Mouse (Mus musculus): ENCODE results near the gene Bsn. TPM values are rescaled to one million over a fixed set of nuclear protein-coding genes. Genes with fewer than 3 reads are reported as not detected.
A peak's percentile ranks its signal among the peaks of the same experiment; 100 is the strongest.

Bsn gene
- polyA plus RNA-seq, 1 experiment from 2014 or later: 1.2 TPM

DNA sequence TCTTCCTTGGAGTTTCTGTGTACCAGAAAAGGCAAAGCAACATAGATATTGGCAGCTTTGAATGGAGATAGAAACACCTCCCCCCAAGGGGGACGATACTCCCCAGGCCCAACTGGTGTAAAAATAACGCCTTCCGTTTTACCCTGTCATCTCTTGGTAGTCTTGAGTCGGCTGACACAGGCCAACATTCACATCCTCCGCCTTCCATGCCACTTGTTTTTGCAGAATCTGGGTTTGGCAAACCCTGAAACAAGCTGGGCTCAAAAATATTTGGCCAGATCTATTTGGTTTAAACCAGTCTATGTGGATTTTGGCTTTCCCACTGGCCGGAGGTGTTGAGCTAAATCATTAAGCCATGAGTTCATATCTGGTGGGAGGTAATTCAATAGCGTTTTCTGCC lies 1.2 kb downstream of the Bsn start:
- H3K9me3 ChIP-seq: no peaks in the 10 kb centered on the region
- peak overlapping the region; percentile 71; the same call in 1 of the 2 replicates for H3K4me3 ChIP-seq

DNA sequence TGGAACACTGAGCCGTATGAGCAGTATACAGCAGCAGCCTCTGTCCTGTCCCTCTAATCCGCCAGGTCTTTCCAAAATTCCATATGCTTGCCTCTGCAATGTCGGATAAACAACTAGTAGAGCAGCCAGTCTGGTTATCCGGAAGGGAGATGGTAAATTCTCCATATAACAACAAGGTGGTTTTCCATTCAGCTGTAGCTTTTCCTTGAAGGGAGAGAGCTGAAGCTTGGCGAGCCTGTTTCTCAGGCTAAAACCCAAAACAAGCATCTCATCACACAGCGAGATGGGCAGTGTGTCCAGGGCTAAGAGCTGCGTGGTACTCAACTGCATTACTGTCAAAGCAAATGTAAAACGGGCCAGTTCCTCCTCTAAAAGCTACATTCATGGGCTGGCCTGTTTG lies 1.7 kb downstream of the Bsn start:
- Histone ChIP-seq H3K36me3 (replicated peaks) (no peaks in the 10 kb centered on the region), H3K9me3 (no peaks in the 10 kb centered on the region), H3K27me3 (ENCODE audit: poor library complexity, severe bottlenecking) (peaks cover 47% of the 10 kb centered on the region), H3K4me3 (no peak overlapping the region), H3K27ac (no peak overlapping the region), H3K4me1 (peaks cover 16% of the 10 kb centered on the region)
- DNase-seq (ENCODE audit: extremely low spot score, low spot score): no peak
- 81% methylated on average over 8 of the region's 8 CpGs for WGBS

More for the DNA sequence above, 1.2 kb downstream of the Bsn start:
- peaks cover 14% of the 10 kb centered on the region for H3K4me1 ChIP-seq
- H3K27me3 ChIP-seq (ENCODE audit: poor library complexity, severe bottlenecking): peaks cover 47% of the 10 kb centered on the region
- H3K36me3 ChIP-seq (replicated peaks): no peaks in the 10 kb centered on the region
- 91% methylated on average over 7 of the region's 7 CpGs for WGBS
- DNase-seq (ENCODE audit: extremely low spot score, low spot score): no peak
- H3K27ac ChIP-seq: no peak overlapping the region

DNA sequence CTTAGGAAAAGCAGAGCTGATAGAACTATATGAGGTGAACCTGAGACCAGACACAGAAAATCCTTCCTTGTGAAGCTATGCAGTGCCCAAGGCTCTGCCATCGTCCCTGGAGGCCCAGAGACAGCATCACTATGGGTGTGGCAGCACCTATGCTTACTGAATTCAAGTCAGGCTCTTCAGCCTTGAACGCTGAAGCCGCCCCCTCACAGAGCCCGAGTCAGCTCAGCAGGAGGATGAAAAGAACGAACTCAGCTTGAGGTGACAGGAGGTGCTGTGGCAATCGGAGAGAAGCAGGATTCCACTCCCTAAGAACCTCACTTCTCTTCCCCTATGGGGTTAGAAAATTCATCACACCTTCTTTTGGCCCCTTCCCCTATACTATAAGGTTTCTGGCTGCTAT lies 2.6 kb downstream of the Bsn start:
- Histone ChIP-seq H3K27me3 (ENCODE audit: poor library complexity, severe bottlenecking) (peaks cover 47% of the 10 kb centered on the region), H3K9me3 (no peaks in the 10 kb centered on the region), H3K4me3 (no peak overlapping the region), H3K36me3 (replicated peaks) (no peaks in the 10 kb centered on the region), H3K27ac (no peak overlapping the region), H3K4me1 (peaks cover 19% of the 10 kb centered on the region)
- no peak for DNase-seq (ENCODE audit: extremely low spot score, low spot score)
- 44% methylated on average over 6 of the region's 6 CpGs for WGBS

DNA sequence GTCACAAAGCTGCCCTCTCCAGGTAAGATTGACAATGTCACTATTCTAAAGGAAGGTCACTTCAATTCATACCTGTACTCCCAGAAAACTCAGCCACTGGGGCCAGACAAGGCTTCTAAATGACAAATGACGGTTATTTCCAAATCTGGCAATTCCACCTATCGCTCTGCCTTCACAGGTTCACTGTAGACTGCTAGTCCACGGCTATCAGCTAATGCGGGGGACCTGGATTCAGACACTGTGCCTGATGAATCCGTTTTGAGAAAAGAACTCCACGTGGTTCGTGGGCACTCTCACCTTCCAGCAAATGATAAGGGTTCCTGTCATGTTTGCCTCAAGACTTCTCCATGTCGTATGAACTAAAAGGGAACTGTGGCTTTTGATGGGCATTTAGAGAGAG lies 4.4 kb downstream of the Bsn start:
- H3K27ac ChIP-seq: no peak overlapping the region
- 87% methylated on average over 8 of the region's 8 CpGs for WGBS

DNA sequence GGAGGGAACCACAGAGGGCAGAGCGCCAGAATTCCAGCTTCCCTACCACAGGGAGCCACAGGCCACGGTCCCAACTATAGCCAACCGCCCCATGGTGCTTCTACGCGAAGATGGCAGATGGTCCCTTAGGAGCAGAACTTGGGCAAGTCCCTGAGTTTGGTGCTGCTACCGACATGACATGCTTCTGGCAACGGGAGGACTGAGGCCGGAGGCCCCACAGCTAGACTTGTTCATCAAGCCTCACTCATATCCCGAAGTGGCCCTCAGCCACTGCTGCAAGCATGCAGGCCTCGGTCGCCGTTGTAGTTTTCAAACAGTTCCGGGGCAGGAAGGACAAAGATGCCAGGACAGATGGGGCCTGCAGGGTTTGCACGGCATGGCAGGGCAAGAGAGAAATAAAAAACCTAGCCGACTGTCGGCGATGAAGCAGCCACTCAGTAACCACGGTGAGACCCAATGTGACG lies 6.6 kb downstream of the Bsn start:
- WGBS: 92% methylated on average over 19 of the region's 19 CpGs
- no peak for DNase-seq (ENCODE audit: extremely low spot score, low spot score)
- Histone ChIP-seq H3K4me1 (0 out of 2 replicates have a peak, but pooled peaks cover 4% of the 10 kb centered on the region), H3K27me3 (ENCODE audit: poor library complexity, severe bottlenecking) (peaks cover 16% of the 10 kb centered on the region), H3K4me3 (no peak overlapping the region), H3K27ac (no peak overlapping the region), H3K36me3 (replicated peaks) (no peaks in the 10 kb centered on the region), H3K9me3 (no peaks in the 10 kb centered on the region)

More for the DNA sequence above, 4.4 kb downstream of the Bsn start:
- peaks cover 37% of the 10 kb centered on the region for H3K27me3 ChIP-seq (ENCODE audit: poor library complexity, severe bottlenecking)
- H3K4me1 ChIP-seq: peaks cover 19% of the 10 kb centered on the region
- no peaks in the 10 kb centered on the region for H3K36me3 ChIP-seq (replicated peaks)
- H3K4me3 ChIP-seq: no peak overlapping the region
- H3K9me3 ChIP-seq: no peaks in the 10 kb centered on the region
- no peak for DNase-seq (ENCODE audit: extremely low spot score, low spot score)

DNA sequence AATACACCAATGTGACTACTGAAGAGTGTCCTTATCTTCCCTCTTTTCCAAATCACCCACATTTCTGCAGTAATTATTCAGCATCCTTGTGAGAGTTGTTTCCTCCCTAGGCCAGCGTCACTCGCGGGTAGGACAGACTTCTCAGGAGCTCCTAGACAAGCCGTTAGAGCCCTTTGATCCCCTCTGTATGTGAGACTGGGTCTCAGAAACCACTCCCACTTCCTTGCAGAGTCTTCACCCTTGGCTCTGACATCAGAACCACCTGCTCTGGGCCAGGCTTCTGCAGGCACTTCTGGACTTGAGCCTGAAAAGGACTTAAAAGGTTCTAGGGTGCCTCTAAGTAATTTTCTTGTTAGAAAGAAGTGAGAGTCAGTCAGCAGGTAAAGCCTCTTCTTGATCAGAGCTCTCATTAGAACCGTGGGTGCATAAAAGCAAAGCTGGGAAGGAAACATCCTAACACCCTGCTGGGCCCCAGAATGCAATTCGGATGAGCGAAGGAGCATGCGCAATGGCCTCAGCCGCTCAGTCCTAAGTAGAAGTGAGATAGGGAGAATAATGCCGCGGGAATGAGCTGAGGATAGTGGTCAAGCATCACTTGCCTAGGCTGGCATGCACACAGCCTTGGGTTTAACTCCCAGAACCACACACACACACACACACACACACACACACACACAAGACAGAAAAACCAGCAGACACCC lies 7.2 kb downstream of the Bsn start:
- no peak for DNase-seq (ENCODE audit: extremely low spot score, low spot score)
- no peak overlapping the region for H3K27ac ChIP-seq
- H3K27me3 ChIP-seq (ENCODE audit: poor library complexity, severe bottlenecking): peaks cover 9% of the 10 kb centered on the region
- no peak overlapping the region for H3K4me3 ChIP-seq
- 78% methylated on average over 11 of the region's 11 CpGs for WGBS
- no peaks in the 10 kb centered on the region for H3K9me3 ChIP-seq
- no peaks in the 10 kb centered on the region for H3K36me3 ChIP-seq (replicated peaks)
- H3K4me1 ChIP-seq: 0 out of 2 replicates have a peak, but pooled peaks cover 4% of the 10 kb centered on the region

DNA sequence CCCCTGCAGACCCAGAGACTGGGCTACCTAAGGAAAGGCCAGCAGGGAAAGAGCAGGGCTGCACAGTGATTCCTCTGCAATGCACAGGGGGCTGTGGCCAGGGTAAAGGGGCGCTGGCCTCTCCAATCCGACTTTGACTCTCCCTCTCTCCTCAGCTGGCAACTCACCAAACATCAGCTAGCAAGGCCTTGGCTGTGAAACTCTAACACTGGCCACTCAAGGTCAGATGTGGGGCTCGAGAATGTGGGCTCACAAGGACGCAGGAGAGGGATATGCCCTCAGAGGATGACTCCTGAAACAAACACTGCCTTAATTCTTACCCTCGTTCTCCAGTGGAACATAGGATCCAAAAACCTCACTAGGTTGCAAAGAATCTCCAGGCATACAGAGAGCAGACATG lies 11.8 kb downstream of the Bsn start:
- Histone ChIP-seq H3K27me3 (ENCODE audit: poor library complexity, severe bottlenecking) (no peaks in the 10 kb centered on the region), H3K27ac (no peak overlapping the region), H3K4me1 (0 out of 2 replicates have a peak, but pooled peaks cover 1% of the 10 kb centered on the region), H3K36me3 (replicated peaks) (no peaks in the 10 kb centered on the region), H3K9me3 (peaks cover 4% of the 10 kb centered on the region; the same call in 1 of the 2 replicates), H3K4me3 (no peak overlapping the region)
- 75% methylated on average over 5 of the region's 5 CpGs for WGBS
- no peak for DNase-seq (ENCODE audit: extremely low spot score, low spot score)

DNA sequence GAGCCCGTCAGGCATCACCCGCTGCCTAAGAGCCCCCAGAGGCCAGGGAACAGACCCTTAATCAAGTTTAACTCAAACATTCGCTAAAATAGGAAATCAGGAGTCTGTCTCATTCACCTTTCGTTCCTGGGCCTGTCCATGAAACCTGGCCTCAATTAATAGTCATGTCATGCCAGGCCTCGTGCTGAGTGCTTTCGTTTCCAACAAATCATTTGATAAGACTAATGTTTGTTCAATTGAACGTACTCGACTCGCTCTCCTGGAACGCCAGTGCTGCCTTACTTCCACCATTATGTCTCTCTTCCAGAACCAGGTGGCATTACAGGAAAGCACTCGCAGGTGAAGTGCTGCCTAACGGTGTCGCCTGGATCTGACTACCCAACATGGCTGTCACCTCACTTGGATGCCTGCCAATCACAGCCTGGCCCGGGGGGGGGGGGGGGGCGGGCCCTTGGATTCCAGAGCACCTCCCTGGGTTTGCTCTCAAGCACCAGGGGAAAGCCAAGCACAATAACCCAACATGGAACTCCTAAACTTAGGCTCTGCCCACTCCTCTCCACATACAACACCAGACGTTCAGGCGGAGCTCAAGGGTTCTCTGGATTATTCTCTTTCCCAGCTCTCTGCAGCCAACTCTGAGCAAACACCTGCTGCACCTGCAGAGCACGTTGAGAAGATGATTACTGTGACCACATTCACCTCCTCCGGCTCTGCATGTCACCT lies 14.9 kb downstream of the Bsn start:
- H3K27me3 ChIP-seq (ENCODE audit: poor library complexity, severe bottlenecking): no peaks in the 10 kb centered on the region
- no peak for DNase-seq (ENCODE audit: extremely low spot score, low spot score)
- no peaks in the 10 kb centered on the region for H3K36me3 ChIP-seq (replicated peaks)
- no peak overlapping the region for H3K27ac ChIP-seq
- H3K9me3 ChIP-seq: peaks cover 4% of the 10 kb centered on the region; the same call in 1 of the 2 replicates
- peaks cover 4% of the 10 kb centered on the region; the same call in 1 of the 2 replicates for H3K4me1 ChIP-seq
- no peak overlapping the region for H3K4me3 ChIP-seq
- WGBS: 82% methylated on average over 19 of the region's 19 CpGs

DNA sequence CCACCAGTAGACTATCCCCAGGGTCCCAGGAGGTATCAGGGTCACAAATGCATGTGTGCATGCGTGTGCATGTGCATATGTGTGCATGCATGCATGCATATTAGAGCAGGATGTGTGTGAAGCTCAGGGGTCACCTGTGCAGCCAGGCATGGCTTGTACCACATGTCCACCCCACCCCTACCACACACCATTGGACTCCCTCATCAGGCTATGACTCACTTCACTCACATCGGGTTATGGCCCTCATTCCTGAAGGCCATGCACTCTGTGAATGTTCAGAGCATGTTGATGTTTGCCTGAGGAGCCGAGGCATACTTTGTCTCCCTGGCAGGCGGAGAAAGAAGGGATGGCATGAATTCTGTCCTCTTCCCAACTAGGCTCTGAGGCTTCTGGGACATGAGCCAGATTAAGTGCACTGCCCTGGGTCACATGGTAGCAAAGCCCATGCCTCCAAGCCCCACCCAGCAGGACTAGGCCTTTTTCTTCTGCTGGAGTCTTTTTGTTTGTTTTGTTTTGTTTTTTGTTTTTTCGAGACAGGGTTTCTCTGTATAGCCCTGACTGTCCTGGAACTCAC lies 17.3 kb downstream of the Bsn start:
- Histone ChIP-seq H3K4me3 (no peak overlapping the region), H3K27ac (no peak overlapping the region), H3K9me3 (peaks cover 4% of the 10 kb centered on the region; the same call in 1 of the 2 replicates), H3K27me3 (ENCODE audit: poor library complexity, severe bottlenecking) (no peaks in the 10 kb centered on the region), H3K36me3 (replicated peaks) (no peaks in the 10 kb centered on the region), H3K4me1 (peaks cover 4% of the 10 kb centered on the region; the same call in 1 of the 2 replicates)
- no peak for DNase-seq (ENCODE audit: extremely low spot score, low spot score)
- 87% methylated on average over 5 of the region's 5 CpGs for WGBS

DNA sequence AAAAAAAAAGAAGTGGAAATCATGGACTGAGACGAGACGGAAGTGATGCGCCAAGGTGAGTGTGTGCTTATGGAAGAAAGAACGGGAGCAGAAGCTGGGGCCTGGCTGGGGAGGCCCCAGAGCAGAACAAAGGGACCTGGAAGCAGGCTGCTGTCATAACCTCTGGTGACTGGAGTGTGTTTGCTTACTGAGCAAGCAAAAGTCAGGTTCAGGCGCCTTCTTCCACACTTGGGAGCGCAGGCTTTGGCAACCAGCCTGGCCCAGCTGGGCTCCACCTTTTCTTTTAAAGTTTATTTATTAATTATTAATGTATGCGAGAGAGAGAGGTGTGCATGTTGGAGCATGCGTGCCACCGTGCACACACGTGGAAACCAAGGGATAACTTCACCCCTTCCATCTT lies 20.4 kb downstream of the Bsn start:
- Histone ChIP-seq H3K4me3 (no peak overlapping the region), H3K27ac (no peak overlapping the region), H3K4me1 (peaks cover 4% of the 10 kb centered on the region; the same call in 1 of the 2 replicates), H3K36me3 (replicated peaks) (no peaks in the 10 kb centered on the region), H3K27me3 (ENCODE audit: poor library complexity, severe bottlenecking) (no peaks in the 10 kb centered on the region), H3K9me3 (no peaks in the 10 kb centered on the region)
- DNase-seq (ENCODE audit: extremely low spot score, low spot score): no peak
- WGBS: 88% methylated on average over 10 of the region's 10 CpGs

DNA sequence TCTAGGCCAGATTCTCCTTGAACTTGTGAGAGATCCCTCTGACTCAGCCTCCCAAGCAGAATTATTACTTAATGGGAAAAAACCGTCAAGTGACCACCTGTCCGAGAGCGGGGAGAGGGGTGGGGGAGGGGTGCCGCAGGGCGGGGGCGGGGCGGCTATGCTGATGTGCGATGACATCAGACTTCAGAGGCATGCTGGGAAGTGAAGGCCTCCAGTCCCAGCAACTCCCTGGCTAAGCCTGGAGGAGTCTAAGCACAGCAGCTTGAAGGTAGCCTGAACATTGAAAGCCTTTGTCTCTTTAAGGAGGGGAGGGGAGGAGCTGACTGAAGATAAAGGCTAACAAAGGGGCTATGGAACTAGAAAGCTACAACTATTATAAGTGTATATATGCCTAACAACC lies 25.0 kb downstream of the Bsn start:
- Histone ChIP-seq H3K27me3 (ENCODE audit: poor library complexity, severe bottlenecking) (peaks cover 3% of the 10 kb centered on the region; the same call in 1 of the 2 replicates), H3K4me3 (no peak overlapping the region), H3K36me3 (replicated peaks) (no peaks in the 10 kb centered on the region), H3K4me1 (0 out of 2 replicates have a peak, but pooled peaks cover 2% of the 10 kb centered on the region), H3K27ac (no peak overlapping the region), H3K9me3 (no peaks in the 10 kb centered on the region)
- no peak for DNase-seq (ENCODE audit: extremely low spot score, low spot score)
- WGBS: 37% methylated on average over 8 of the region's 8 CpGs

DNA sequence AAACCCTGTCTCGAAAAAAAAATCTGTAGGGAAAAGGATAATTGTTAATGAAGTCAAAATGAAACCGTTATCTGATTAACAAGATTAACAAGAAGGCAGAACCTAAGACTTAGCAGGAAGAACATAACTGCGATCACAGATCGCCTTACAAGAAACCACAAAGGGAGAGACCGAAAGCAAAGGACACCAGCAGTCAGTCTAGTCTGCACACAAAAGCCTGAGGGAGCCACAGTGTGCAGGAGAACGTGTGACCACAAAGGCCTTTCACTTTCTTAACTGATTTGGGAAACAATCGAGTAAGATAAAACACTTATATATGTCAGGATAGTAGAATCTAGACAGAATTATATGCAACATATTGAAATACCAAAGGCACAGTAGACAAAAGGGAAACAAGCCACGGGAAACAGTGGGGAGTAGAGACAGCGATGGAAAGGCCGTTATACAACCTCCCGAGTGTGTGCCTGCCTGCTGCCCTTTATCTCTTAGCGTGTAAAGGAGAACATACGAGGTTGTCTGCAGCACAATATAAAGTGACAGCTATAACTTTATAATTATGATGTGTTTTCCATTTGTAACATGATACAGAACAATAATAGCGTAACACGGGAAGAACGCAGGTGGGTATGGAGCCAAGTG lies 26.4 kb downstream of the Bsn start:
- Histone ChIP-seq H3K36me3 (replicated peaks) (no peaks in the 10 kb centered on the region), H3K4me1 (0 out of 2 replicates have a peak, but pooled peaks cover 4% of the 10 kb centered on the region), H3K4me3 (no peak overlapping the region), H3K27ac (no peak overlapping the region), H3K9me3 (no peaks in the 10 kb centered on the region), H3K27me3 (ENCODE audit: poor library complexity, severe bottlenecking) (peaks cover 9% of the 10 kb centered on the region; the same call in 1 of the 2 replicates)
- no peak for DNase-seq (ENCODE audit: extremely low spot score, low spot score)
- WGBS: 90% methylated on average over 16 of the region's 16 CpGs

All from forebrain, embryonic 10.5 days (tissue).